Comparison of ENCODE assay signal across 19 mouse cellular contexts in genomic region chr9:116346495-116346894, GRCm38 (mm10).
DNase-seq lines count a peak whose midpoint lies in the region; ATAC-seq lines count a peak whose summit lies in the region.
"Had no signal": no experiment of that assay in that cellular context is flagged by ENCODE, and none has a peak within 500 bp of the region (broad histone marks: within the 10 kb centered on the region; RNA-seq: fewer than 3 reads in every experiment).

No protein-coding gene starts in this region.

- H3K27me3 ChIP-seq in midbrain, embryonic 11.5 days (ENCODE audit: control insufficient read depth, insufficient read depth, low read length): no peaks in the 10 kb centered on the region
- H3K27me3 ChIP-seq in midbrain, embryonic 15.5 days (replicated peaks): no peaks in the 10 kb centered on the region
- no peaks in the 10 kb centered on the region for H3K27me3 ChIP-seq in forebrain, embryonic 10.5 days (ENCODE audit: poor library complexity, severe bottlenecking)
- H3K27me3 ChIP-seq: CH12.LX, Patski had no signal

- DNase-seq in midbrain, embryonic 11.5 days (ENCODE audit: low spot score, missing footprints): peak; percentile 68
- DNase-seq in ES-CJ7 (ENCODE audit: low read depth, low spot score): peak; percentile 19
- peak; percentile 50 for DNase-seq in R1 (ENCODE audit: low read depth, low spot score)
- DNase-seq in ZHBTc4 (ENCODE audit: low read depth, low spot score): peak; percentile 69
- DNase-seq in forebrain, embryonic 10.5 days (ENCODE audit: extremely low spot score, low spot score): no peak
- DNase-seq in urinary bladder, adult 18-20 months (ENCODE audit: low spot score in 2 of 2): no peak
- DNase-seq: B cell, adult 2 months; cerebellum, adult 11 months; cerebellum, adult 11-12 months; cerebellum, adult 18-20 months; cerebellum, adult 2 months; cerebellum, adult 8-10 months; cerebellum, adult 9-10 months had no signal

- no peak overlapping the region for H3K27ac ChIP-seq in midbrain, embryonic 11.5 days (ENCODE audit: low read depth, low read length)
- H3K27ac ChIP-seq in midbrain, embryonic 15.5 days: no peak overlapping the region
- no peak overlapping the region for H3K27ac ChIP-seq in forebrain, embryonic 10.5 days

- no peak overlapping the region for H3K9ac ChIP-seq in midbrain, embryonic 11.5 days (ENCODE audit: low read length)
- H3K9ac ChIP-seq in midbrain, embryonic 15.5 days: no peak overlapping the region

- no peaks in the 10 kb centered on the region for H3K36me3 ChIP-seq in midbrain, embryonic 11.5 days (ENCODE audit: control insufficient read depth, insufficient read depth, low read length)
- H3K36me3 ChIP-seq in midbrain, embryonic 15.5 days (replicated peaks): no peaks in the 10 kb centered on the region
- no peaks in the 10 kb centered on the region for H3K36me3 ChIP-seq in forebrain, embryonic 10.5 days (replicated peaks)
- H3K36me3 ChIP-seq: G1E had no signal

- H3K4me2 ChIP-seq in midbrain, embryonic 11.5 days: no peak overlapping the region
- H3K4me2 ChIP-seq in midbrain, embryonic 15.5 days: no peak overlapping the region

- no peaks in the 10 kb centered on the region for H3K4me1 ChIP-seq in midbrain, embryonic 11.5 days (ENCODE audit: control insufficient read depth, insufficient read depth, low read length)
- no peaks in the 10 kb centered on the region for H3K4me1 ChIP-seq in midbrain, embryonic 15.5 days
- H3K4me1 ChIP-seq in forebrain, embryonic 10.5 days: no peaks in the 10 kb centered on the region

- ATAC-seq in midbrain, embryonic 11.5 days (ENCODE audit: low FRiP score): no peak
- no peak for ATAC-seq in midbrain, embryonic 15.5 days (replicated peaks)
- ATAC-seq in activated CD4-positive, CD25-positive, alpha-beta regulatory T cell, adult 4 months: no peak
- ATAC-seq: CD4-positive, CD25-positive, alpha-beta regulatory T cell, adult 4 months; Patski had no signal

- WGBS in midbrain, embryonic 11.5 days: 92% methylated on average over 7 of the region's 7 CpGs
- WGBS in midbrain, embryonic 15.5 days: 89% methylated on average over 7 of the region's 7 CpGs
- 90% methylated on average over 7 of the region's 7 CpGs for WGBS in forebrain, embryonic 10.5 days

- H3K4me3 ChIP-seq in midbrain, embryonic 11.5 days (ENCODE audit: low read depth, low read length): no peak overlapping the region
- H3K4me3 ChIP-seq in midbrain, embryonic 15.5 days: no peak overlapping the region
- H3K4me3 ChIP-seq in forebrain, embryonic 10.5 days: no peak overlapping the region

- no peaks in the 10 kb centered on the region for H3K9me3 ChIP-seq in midbrain, embryonic 11.5 days (ENCODE audit: control insufficient read depth, low read length)
- no peaks in the 10 kb centered on the region for H3K9me3 ChIP-seq in midbrain, embryonic 15.5 days
- no peaks in the 10 kb centered on the region for H3K9me3 ChIP-seq in forebrain, embryonic 10.5 days

Comparison
In these comparisons a context has a peak if more than half of its experiments do, and no peak if none do; other contexts are left out.
1. DNase-seq: peak in midbrain, embryonic 11.5 days (single experiment), ES-CJ7 (single experiment), R1 (single experiment) and ZHBTc4 (single experiment); none in forebrain, embryonic 10.5 days (single experiment) and urinary bladder, adult 18-20 months (0 of 2).